Mouse (Mus musculus) E14TG2a.4 (cell line): ENCODE results near the gene H2-Q1.
"Not testable (repeated sequence)": the region's sequence is repeated elsewhere in the genome, so short reads cannot be mapped to it uniquely, and the experiment has no call there.

Source experiments
- CTCF ChIP-seq: conservative IDR thresholded peaks from 2 replicates; pipeline ENCODE4 v1.5.1; 2014; ENCODE audit warnings: low read length
- NANOG ChIP-seq: IDR thresholded peaks from 2 replicates; pipeline ENCODE4 v1.6.1; 2014; ENCODE audit warnings: borderline replicate concordance, low read length, mixed read lengths

DNA sequence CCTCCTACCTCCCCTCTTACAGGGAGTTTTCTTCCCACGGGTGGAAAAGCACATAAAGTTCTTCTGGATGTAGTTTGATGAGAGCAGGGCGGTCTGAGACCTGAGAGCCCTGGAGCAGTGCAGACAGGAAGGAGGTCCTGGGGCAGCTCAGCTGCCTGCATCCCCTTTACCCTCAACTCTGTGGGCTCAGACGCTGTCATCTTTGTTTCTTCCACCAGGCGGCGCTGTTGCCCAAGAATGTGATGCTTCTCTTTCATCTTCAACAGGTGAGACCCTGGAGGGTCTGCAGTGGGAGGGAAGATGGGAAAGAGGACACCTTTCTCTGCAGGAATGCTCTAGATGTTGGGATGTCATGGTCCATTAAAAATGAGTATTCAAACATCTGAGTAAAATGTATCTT lies 24.4 kb upstream of the H2-Q1 start:
- peak; percentile 82 for TF ChIP-seq CTCF
- TF ChIP-seq NANOG, result not testable (repeated sequence)
